Mouse (Mus musculus): ENCODE data around the gene Tsc2.

GRCm38 (mm10) chr17:24596073-24596466 lies 36.4 kb downstream of the Tsc2 start:
- no peak for TF ChIP-seq CTCF (IDR thresholded peaks at IDR 0.05)
- no peak for TF ChIP-seq EP300 (IDR thresholded peaks at IDR 0.05; ENCODE audit: insufficient read depth, low read depth, low read length)
- TF ChIP-seq POLR2A (IDR thresholded peaks at IDR 0.05; ENCODE audit: insufficient read depth, low read depth, low read length), result no peak
